Mouse (Mus musculus) embryonic facial prominence, embryonic 14.5 days (tissue): ENCODE measurements around the gene Pdzrn4. TPM values are rescaled to one million over a fixed set of nuclear protein-coding genes. Genes with fewer than 3 reads are reported as not detected.

ENCODE experiments used
- ATAC-seq: fragments of 200-750 bp; cut with Nextera tagmentation; 2 replicates; pipeline ENCODE4 v1.8.0; 2017; ENCODE audit warnings: low read depth, moderate number of reproducible peaks, moderate TSS enrichment
- DNase-seq: peaks from one replicate; pipeline ENCODE4 v3.0.0-alpha.2; 2015; ENCODE audit warnings: low spot score
- H3K27ac ChIP-seq: fragments of 300-500 bp; sonication (generic); replicated peaks from 2 replicates; pipeline ENCODE4 v1.5.1; 2014; ENCODE audit warnings: low read depth, mild to moderate bottlenecking, low read length, moderate library complexity
- H3K27me3 ChIP-seq: fragments of 300-500 bp; sonication (generic); replicated peaks from 2 replicates; pipeline ENCODE4 v1.6.1; 2014; ENCODE audit warnings: low read length; ENCODE audit not compliant: control insufficient read depth, insufficient read depth
- H3K36me3 ChIP-seq: fragments of 300-500 bp; sonication (generic); 2 replicates; pipeline ENCODE4 v1.6.1; 2014; ENCODE audit warnings: low read length, mixed read lengths; ENCODE audit not compliant: control insufficient read depth, insufficient read depth
- H3K4me1 ChIP-seq: fragments of 300-500 bp; sonication (generic); 2 replicates; pipeline ENCODE4 v1.6.1; 2014; ENCODE audit warnings: antibody characterized with exemption, low read length; ENCODE audit not compliant: control insufficient read depth, insufficient read depth
- H3K4me2 ChIP-seq: fragments of 300-500 bp; sonication (generic); 2 replicates; pipeline ENCODE4 v1.6.1; 2014; ENCODE audit warnings: low read depth, mild to moderate bottlenecking, low read length, moderate library complexity, mixed read lengths
- H3K4me3 ChIP-seq: fragments of 300-500 bp; sonication (generic); 2 replicates; pipeline ENCODE4 v1.5.1; 2014; ENCODE audit warnings: low read depth, mild to moderate bottlenecking, low read length
- H3K9ac ChIP-seq: fragments of 300-500 bp; sonication (generic); 2 replicates; pipeline ENCODE4 v1.6.1; 2014; ENCODE audit warnings: low read depth, mild to moderate bottlenecking, low read length, moderate library complexity, mixed read lengths
- H3K9me3 ChIP-seq: fragments of 300-500 bp; sonication (generic); 2 replicates; pipeline ENCODE4 v1.6.1; 2016; ENCODE audit warnings: low read length; ENCODE audit not compliant: control insufficient read depth
- WGBS: fragments of 180-500 bp; shearing (Covaris S2); extraction: QIAGEN DNeasy Blood & Tissue Kit; methylation state at CpG from one replicate; pipeline ENCODE4 v1.1.7; 2014; 5-methylcytosine and 5-hydroxymethylcytosine counted together
- polyA plus RNA-seq: library from polyadenylated mRNA; unstranded; fragments of >200 nt; fragmentation: Nextera tagmentation; extraction: Ambion mirVana; gene quantifications from 2 replicates; pipeline ENCODE4 v1.2.1, GENCODE M21; 2014

Gene Pdzrn4
- polyA plus RNA-seq, 1 experiment from 2014 or later, result 4.3 TPM

DNA sequence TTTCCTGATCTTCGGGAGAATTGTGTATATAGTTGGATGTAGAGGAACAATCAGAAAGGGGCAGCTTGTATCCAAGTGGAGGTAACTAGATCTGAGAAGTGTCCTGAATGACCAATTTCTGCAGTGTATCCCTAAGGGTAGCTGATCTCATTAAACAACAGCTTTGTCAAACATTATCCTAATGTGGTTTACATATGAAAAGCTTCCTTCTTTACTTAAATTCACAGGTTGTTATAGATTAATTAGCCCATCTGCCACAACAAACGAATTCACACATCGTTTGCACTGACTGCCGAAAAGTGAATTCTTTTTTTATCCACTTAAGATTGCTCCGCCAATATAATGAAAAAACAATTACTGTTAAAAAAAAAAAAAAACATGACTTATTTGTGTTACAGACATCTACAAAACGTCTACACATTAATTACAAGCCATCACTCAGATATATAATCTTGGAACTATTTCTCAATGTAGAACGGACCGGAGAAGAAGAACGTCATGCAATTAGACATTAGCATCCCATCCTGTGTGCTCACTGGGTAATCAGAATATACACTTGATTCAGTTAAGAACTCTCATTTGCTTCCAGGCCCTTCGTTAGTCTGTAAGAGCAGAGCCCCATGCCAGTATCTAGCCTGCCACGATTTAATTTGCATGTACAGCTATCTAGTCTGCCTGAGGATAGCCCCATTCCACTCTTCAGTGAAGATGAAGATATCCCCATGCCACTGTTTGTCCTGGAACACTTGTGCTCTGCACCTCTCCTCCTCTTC, 274.8 kb downstream of the Pdzrn4 start:
- H3K4me3 ChIP-seq, result no peak overlapping the region
- whole genome bisulfite sequencing, result 87% methylated on average over 11 of the region's 11 CpGs
- no peaks in the 10 kb centered on the region for H3K4me1 ChIP-seq
- no peaks in the 10 kb centered on the region for H3K9me3 ChIP-seq
- no peaks in the 10 kb centered on the region for H3K27me3 ChIP-seq
- no peak overlapping the region for H3K4me2 ChIP-seq
- DNase-seq, result no peak
- no peak for ATAC-seq
- no peak overlapping the region for H3K27ac ChIP-seq
- no peak overlapping the region for H3K9ac ChIP-seq
- no peaks in the 10 kb centered on the region for H3K36me3 ChIP-seq

DNA sequence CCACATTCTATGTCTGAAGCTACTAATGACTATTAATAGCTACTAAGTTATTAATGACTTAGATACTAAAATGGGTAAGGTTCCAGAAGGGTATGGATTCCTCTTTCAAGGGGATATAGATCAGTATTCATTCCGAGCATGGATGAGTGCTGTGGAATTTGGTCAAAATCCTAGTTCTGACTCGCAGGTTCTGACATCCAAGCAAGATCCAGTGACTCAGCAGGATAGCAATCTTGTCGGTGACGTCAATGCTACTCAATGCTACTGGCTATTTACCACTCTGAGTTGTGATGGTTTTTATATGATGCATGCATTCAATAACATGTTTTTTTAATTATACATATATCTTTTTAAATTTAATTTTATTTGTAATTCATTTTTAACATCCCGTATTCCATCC, 279.4 kb downstream of the Pdzrn4 start:
- Histone ChIP-seq H3K9ac (no peak overlapping the region), H3K4me1 (no peaks in the 10 kb centered on the region), H3K4me3 (no peak overlapping the region), H3K27ac (no peak overlapping the region), H3K4me2 (no peak overlapping the region), H3K9me3 (no peaks in the 10 kb centered on the region), H3K36me3 (no peaks in the 10 kb centered on the region), H3K27me3 (no peaks in the 10 kb centered on the region)
- 73% methylated on average over 5 of the region's 5 CpGs for WGBS
- DNase-seq, result no peak
- ATAC-seq, result no peak

- ATAC-seq, result peak; percentile 77
- Histone ChIP-seq H3K27me3 (no peaks in the 10 kb centered on the region), H3K36me3 (no peaks in the 10 kb centered on the region), H3K4me3 (no peak overlapping the region), H3K4me1 (no peaks in the 10 kb centered on the region), H3K9me3 (no peaks in the 10 kb centered on the region), H3K9ac (no peak overlapping the region), H3K4me2 (no peak overlapping the region), H3K27ac (no peak overlapping the region)
- peak; percentile 22 for DNase-seq
- 73% methylated on average over 6 of the region's 6 CpGs for WGBS
These were observed 281.7 kb downstream of the Pdzrn4 start for GRCm38 (mm10) chr15:92678377-92678776.

DNA sequence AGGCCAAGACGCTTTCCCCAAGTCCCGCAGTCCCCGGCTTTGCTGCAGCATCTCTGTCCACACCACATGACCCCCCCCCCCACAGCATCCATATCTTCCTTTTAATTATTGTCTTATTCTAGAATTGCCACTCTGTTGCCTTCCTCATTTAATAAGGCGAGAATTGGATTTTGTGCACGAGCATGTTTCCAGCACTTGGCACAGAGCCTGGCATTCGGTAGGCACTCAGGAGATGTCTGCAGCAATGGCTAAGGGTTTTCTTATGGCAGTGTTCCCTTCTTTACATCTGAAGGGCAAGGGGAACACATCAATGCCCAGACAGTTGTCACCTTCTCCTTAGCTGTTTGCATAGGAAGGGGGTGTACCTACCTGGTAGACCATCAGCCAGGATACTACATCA, 282.9 kb downstream of the Pdzrn4 start:
- ATAC-seq (no peak), DNase-seq (no peak)
- H3K9me3 ChIP-seq, result no peaks in the 10 kb centered on the region
- WGBS, result 90% methylated on average over 6 of the region's 6 CpGs
- no peak overlapping the region for H3K4me3 ChIP-seq
- no peak overlapping the region for H3K9ac ChIP-seq
- H3K4me2 ChIP-seq, result no peak overlapping the region
- H3K36me3 ChIP-seq, result no peaks in the 10 kb centered on the region
- no peaks in the 10 kb centered on the region for H3K4me1 ChIP-seq
- H3K27ac ChIP-seq, result no peak overlapping the region
- H3K27me3 ChIP-seq, result no peaks in the 10 kb centered on the region

DNA sequence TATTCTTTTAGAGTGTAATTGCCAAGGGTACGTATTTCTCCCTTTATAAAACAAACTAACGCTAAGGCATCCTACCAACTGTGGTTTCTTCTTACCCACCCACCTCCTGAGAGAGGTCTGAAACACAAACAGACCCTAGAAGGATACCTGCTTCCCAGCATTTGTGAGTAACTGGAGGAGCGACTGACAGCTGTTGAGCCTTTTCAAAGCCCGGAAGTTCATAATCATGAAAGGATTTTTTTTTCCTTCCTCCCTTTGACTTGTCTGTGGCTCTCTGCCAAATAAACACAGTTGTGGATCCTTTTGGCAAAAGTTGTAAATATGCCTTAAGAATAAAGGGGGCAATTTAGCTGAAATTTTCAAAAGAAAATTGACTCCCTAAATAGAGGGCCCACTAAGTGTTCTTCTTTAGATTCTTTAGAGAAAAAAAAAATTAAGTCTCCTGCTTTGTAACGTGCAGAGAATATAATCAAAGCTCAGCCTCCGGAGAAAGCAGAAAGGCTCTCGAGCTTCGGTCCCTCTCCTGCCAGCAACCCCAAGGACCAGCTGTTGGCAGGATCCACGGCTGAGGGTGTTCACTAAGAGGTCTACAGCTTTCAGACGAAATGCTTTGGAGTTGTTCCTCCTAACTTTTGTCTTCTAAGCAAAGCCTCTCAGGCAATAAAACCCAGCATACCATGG, 299.7 kb downstream of the Pdzrn4 start:
- no peaks in the 10 kb centered on the region for H3K9me3 ChIP-seq
- H3K36me3 ChIP-seq, result no peaks in the 10 kb centered on the region
- DNase-seq (peak; percentile 63), ATAC-seq (peak; percentile 44; the same call in 1 of the 2 replicates)
- no peak overlapping the region for H3K4me3 ChIP-seq
- H3K27me3 ChIP-seq, result no peaks in the 10 kb centered on the region
- H3K4me2 ChIP-seq, result no peak overlapping the region
- no peaks in the 10 kb centered on the region; the same call in 1 of the 2 replicates for H3K4me1 ChIP-seq
- WGBS, result 37% methylated on average over 10 of the region's 10 CpGs
- H3K27ac ChIP-seq, result no peak overlapping the region
- H3K9ac ChIP-seq, result no peak overlapping the region

- H3K27ac ChIP-seq, result no peak overlapping the region
- 64% methylated on average over 8 of the region's 8 CpGs for WGBS
- DNase-seq, result peak; percentile 23
- no peaks in the 10 kb centered on the region for H3K36me3 ChIP-seq
- no peaks in the 10 kb centered on the region for H3K4me1 ChIP-seq
- no peak overlapping the region for H3K4me2 ChIP-seq
- ATAC-seq, result no peak
- H3K9me3 ChIP-seq, result no peaks in the 10 kb centered on the region
- no peak overlapping the region for H3K9ac ChIP-seq
- no peaks in the 10 kb centered on the region for H3K27me3 ChIP-seq
- no peak overlapping the region for H3K4me3 ChIP-seq
These were observed 307.5 kb downstream of the Pdzrn4 start for GRCm38 (mm10) chr15:92704146-92704545.

- ATAC-seq, result no peak
- no peaks in the 10 kb centered on the region for H3K36me3 ChIP-seq
- H3K27ac ChIP-seq, result no peak overlapping the region
- no peak overlapping the region for H3K4me2 ChIP-seq
- H3K4me1 ChIP-seq, result peaks cover 7% of the 10 kb centered on the region; the same call in 1 of the 2 replicates
- no peak overlapping the region for H3K4me3 ChIP-seq
- H3K9me3 ChIP-seq, result no peaks in the 10 kb centered on the region
- no peak overlapping the region for H3K9ac ChIP-seq
- 29% methylated on average over 2 of the region's 2 CpGs for WGBS
- DNase-seq, result peak; percentile 41
- no peaks in the 10 kb centered on the region for H3K27me3 ChIP-seq
These were observed 342.0 kb downstream of the Pdzrn4 start for GRCm38 (mm10) chr15:92738676-92739075.

- WGBS, result 54% methylated on average over 4 of the region's 4 CpGs
- ATAC-seq (no peak), DNase-seq (peak; percentile 12)
- Histone ChIP-seq H3K36me3 (no peaks in the 10 kb centered on the region), H3K4me1 (peaks cover 7% of the 10 kb centered on the region; the same call in 1 of the 2 replicates), H3K27me3 (no peaks in the 10 kb centered on the region), H3K9ac (no peak overlapping the region), H3K27ac (no peak overlapping the region), H3K9me3 (no peaks in the 10 kb centered on the region), H3K4me3 (no peak overlapping the region), H3K4me2 (no peak overlapping the region)
These were observed 343.2 kb downstream of the Pdzrn4 start for GRCm38 (mm10) chr15:92739887-92740286.
